Mouse (Mus musculus): Measurements from ENCODE around the gene Rims4. TPM values are rescaled to one million over a fixed set of nuclear protein-coding genes. Genes with fewer than 3 reads are reported as not detected.
A peak's percentile ranks its signal among the peaks of the same experiment; 100 is the strongest.

Gene Rims4
- total and polyA plus RNA-seq, 3 experiments, result not detected

DNA sequence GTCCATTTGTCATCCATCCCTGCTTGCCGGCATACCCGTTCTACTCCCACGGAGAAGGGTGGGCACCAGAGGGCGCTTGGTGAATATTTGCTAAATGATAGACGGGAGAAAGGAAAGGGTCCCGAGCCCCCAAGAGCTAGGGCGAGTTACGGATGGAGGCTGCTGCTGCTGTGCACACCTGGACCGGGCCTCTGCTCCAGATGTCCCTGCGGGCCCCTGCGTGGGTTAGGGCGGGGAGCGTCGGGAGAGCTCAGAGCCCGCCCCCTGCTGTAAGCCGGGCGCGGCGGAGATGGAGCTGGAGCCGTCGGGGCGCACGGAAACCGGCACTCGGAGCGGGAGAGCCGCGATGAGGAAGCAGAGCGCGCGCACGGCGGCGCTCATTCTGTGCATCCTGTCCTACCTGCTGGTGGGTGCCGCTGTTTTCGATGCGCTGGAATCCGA, 65.0 kb downstream of the Rims4 start, which contains the start of gene Kcnk15:
Gene Kcnk15, plus strand, starts transcription at position 191 of the 441 bp plus-strand sequence.
- Histone ChIP-seq H3K9me3 (replicated peaks; ENCODE audit: insufficient read depth, low read length) (no peaks in the 10 kb centered on the region), H3K36me3 (ENCODE audit: control insufficient read depth in 1 of 2, insufficient read depth in 2 of 2, low read length in 2 of 2) (no peaks in the 10 kb centered on the region), H3K27me3 (ENCODE audit: control insufficient read depth in 1 of 2, insufficient read depth in 2 of 2, low read length in 2 of 2) (peaks cover 0 to 3% of the 10 kb centered on the region in 2 experiments; a peak in 2 of 4 replicates), H3K9ac (ENCODE audit: control insufficient read depth, low read depth, low read length, poor library complexity, severe bottlenecking) (no peak within 1 kb of the TSS), H3K4me3 (ENCODE audit: control insufficient read depth in 1 of 2, insufficient read depth in 1 of 2, low read depth in 2 of 2, low read length in 2 of 2) (no peak within 1 kb of the TSS), H3K27ac (ENCODE audit: control insufficient read depth, low read depth, low read length) (no peak within 1 kb of the TSS), H3K4me1 (ENCODE audit: control insufficient read depth in 1 of 2, insufficient read depth in 2 of 2, low read length in 2 of 2) (no peaks in the 10 kb centered on the region), H3K79me2 (ENCODE audit: control insufficient read depth, insufficient read depth, low read length, poor library complexity) (no peaks in the 10 kb centered on the region)
- DNase-seq (ENCODE audit: low read depth, low spot score), result no peak
- TF ChIP-seq NELFE (IDR thresholded peaks at IDR 0.05; ENCODE audit: low read depth, low read length) (no peak), CTCF (IDR thresholded peaks at IDR 0.05 in 2 of 3, conservative IDR thresholded peaks at IDR 0.05 in 1 of 3; ENCODE audit: control insufficient read depth in 1 of 3, insufficient read depth in 1 of 3, low read depth in 2 of 3, low read length in 3 of 3, poor library complexity in 1 of 3, severe bottlenecking in 1 of 3) (0 out of 6 replicates have a peak, but pooled peaks of 1 of the 3 experiments have one; percentile 1), MYC (IDR thresholded peaks at IDR 0.05; ENCODE audit: low read depth, low read length) (no peak)

DNA sequence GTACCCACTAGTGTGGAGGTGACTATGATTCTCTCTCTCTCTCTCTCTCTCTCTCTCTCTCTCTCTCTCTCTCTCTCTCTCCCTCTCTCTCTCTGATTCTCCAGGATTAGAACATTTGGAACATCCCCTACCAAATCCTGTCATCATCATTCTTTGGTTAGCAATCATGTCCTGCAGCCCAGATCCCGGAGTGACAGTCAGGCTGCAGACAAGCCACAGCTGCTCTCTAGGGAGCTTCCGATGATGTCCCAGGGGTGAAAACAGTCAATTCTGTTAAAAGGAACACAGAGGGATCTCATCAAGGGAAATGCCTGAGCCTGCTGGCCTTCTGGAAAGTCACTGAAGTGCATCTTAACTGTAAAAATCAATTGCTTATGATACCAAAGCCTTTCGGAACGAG, 76.4 kb downstream of the Rims4 start:
- Histone ChIP-seq H3K4me3 (ENCODE audit: control insufficient read depth in 1 of 2, insufficient read depth in 1 of 2, low read depth in 2 of 2, low read length in 2 of 2) (no peak overlapping the region), H3K27ac (ENCODE audit: control insufficient read depth, low read depth, low read length) (no peak overlapping the region), H3K4me1 (ENCODE audit: control insufficient read depth in 1 of 2, insufficient read depth in 2 of 2, low read length in 2 of 2) (no peaks in the 10 kb centered on the region), H3K27me3 (ENCODE audit: control insufficient read depth in 1 of 2, insufficient read depth in 2 of 2, low read length in 2 of 2) (peaks cover 3% of the 10 kb centered on the region in 2 experiments), H3K36me3 (ENCODE audit: control insufficient read depth in 1 of 2, insufficient read depth in 2 of 2, low read length in 2 of 2) (no peaks in the 10 kb centered on the region), H3K9me3 (replicated peaks; ENCODE audit: insufficient read depth, low read length) (no peaks in the 10 kb centered on the region), H3K79me2 (ENCODE audit: control insufficient read depth, insufficient read depth, low read length, poor library complexity) (no peaks in the 10 kb centered on the region), H3K9ac (ENCODE audit: control insufficient read depth, low read depth, low read length, poor library complexity, severe bottlenecking) (no peak overlapping the region)
- no peak for DNase-seq (ENCODE audit: low read depth, low spot score)
- TF ChIP-seq ZMIZ1 (IDR thresholded peaks at IDR 0.05; ENCODE audit: low read depth, low read length) (no peak), NELFE (IDR thresholded peaks at IDR 0.05; ENCODE audit: low read depth, low read length) (no peak), CHD2 (IDR thresholded peaks at IDR 0.05; ENCODE audit: low read length) (no peak), ZKSCAN1 (IDR thresholded peaks at IDR 0.05; ENCODE audit: low read depth, low read length) (no peak), HCFC1 (IDR thresholded peaks at IDR 0.05; ENCODE audit: low read depth, low read length) (no peak), BHLHE40 (IDR thresholded peaks at IDR 0.05; ENCODE audit: borderline replicate concordance, low read depth, low read length) (no peak), MYC (IDR thresholded peaks at IDR 0.05; ENCODE audit: low read depth, low read length) (no peak), POLR2A (IDR thresholded peaks at IDR 0.05; ENCODE audit: control insufficient read depth in 1 of 2, insufficient read depth in 1 of 2, low read depth in 1 of 2, low read length in 2 of 2, poor library complexity in 1 of 2) (no peak), UBTF (IDR thresholded peaks at IDR 0.05; ENCODE audit: borderline replicate concordance, insufficient read depth, low read depth, low read length) (no peak), EP300 (IDR thresholded peaks at IDR 0.05; ENCODE audit: low read depth in 1 of 2, low read length in 2 of 2) (no peak), GABPA (IDR thresholded peaks at IDR 0.05; ENCODE audit: low read depth, low read length) (no peak), MXI1 (IDR thresholded peaks at IDR 0.05; ENCODE audit: low read depth, low read length) (no peak), RCOR1 (IDR thresholded peaks at IDR 0.05; ENCODE audit: low read depth, low read length) (no peak), USF2 (IDR thresholded peaks at IDR 0.05; ENCODE audit: borderline replicate concordance in 1 of 2, insufficient read depth in 1 of 2, low read depth in 1 of 2, low read length in 2 of 2) (no peak)
